Mouse (Mus musculus) retina, postnatal 7 days (tissue): ENCODE data around the gene Fgfr2.

Source experiments
- DNase-seq: peaks from one replicate; pipeline ENCODE4 v3.0.0-alpha.2; 2012; ENCODE audit warnings: low read depth, low spot score

The Fgfr2 gene

DNA sequence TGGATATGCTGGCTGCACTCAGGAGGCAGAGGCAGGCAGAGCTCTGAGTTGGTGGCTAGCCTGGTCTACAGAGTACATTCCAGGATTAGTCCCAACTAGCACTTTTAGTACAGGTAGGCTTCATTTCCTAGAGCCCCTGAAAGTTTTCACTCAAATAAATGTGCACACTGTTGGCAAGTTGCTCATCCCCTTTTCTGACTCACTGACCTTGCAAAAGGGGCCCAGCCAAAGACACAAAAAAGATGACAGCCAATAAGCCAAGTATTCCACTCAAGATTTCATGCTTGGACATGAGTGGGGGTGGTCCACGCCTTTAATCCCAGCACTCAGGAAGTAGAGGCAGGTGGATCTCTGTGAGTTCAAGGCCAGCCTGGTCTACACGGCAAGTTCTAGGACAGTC lies 541.7 kb downstream of the Fgfr2 start:
- DNase-seq, result no peak

GRCm38 (mm10) chr7:132580511-132580910 lies 542.6 kb downstream of the Fgfr2 start:
- DNase-seq, result no peak

DNA sequence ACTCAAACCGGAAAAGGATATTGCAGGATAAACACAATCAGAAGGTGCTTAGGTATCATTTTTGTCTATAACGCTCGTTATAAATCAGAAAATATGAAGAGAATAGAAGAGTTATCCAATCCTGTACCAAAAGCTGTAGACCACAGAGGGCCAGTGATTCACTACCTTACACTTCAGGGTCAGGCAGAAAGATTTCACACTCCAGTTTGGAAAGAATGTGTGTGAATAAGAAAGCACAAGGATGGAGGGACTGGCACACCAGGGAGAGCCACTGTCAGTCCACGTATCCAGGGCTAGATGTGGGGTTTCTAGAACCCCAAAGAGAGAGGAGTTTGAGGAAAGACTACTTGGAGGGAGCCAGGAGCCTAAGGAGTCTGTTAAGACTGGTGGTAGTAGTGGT lies 546.3 kb downstream of the Fgfr2 start:
- no peak for DNase-seq

DNA sequence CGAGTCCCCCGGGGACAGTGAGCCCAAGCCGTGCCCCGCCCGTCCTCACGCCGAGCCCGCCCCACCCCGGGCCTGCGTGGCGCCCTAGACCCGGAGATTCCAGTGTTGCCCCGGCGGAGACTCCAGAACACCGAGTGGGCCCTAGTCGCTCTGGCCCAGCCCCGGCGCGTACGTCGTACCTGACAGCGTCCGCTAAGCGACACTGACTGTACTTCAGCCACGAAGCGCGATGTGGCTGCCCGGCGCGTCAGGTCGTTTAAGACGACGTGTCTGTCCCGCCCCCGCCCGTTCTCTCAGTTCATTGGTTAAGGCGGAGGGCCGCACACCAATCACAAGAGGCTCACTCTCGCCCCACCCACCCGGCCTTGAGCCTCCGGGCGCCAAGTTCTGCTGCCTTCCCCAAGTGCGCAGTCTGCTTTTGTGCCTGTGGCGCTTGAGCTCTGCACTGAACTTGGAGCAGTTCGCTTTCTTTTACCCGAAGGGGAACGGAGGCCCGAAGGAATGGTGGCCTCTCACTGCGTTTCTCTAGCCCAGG lies 547.0 kb downstream of the Fgfr2 start, which contains the start of gene Oat:
Oat (minus strand) TSS at position 283 of the 535 bp plus-strand sequence.
- DNase-seq, result peak; percentile 91

GRCm38 (mm10) chr7:132575623-132576022 lies 547.5 kb downstream of the Fgfr2 start:
- DNase-seq, result peak; percentile 83

GRCm38 (mm10) chr7:132574646-132575045 lies 548.5 kb downstream of the Fgfr2 start:
- no peak for DNase-seq

- no peak for DNase-seq
These were observed 549.9 kb downstream of the Fgfr2 start for GRCm38 (mm10) chr7:132573205-132573604.

DNA sequence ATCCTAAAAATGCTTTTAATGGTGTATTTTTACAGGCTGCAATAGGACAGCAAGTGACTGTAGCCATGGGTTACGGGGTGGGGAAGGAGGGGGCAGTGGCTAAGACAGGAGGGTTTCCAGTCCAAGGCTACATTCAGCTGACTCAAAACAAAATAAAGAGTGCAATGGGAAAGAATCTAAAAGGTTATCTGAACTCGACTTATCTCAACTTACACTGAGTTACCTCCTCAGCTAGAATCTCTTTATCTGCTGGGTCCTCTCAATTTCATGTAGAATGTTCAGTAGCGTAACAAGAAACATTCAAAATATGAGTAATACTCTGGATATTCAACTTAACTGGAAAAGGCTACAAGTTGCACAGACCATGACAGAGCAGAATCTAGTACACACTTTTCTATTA lies 550.4 kb downstream of the Fgfr2 start:
- DNase-seq, result no peak

DNA sequence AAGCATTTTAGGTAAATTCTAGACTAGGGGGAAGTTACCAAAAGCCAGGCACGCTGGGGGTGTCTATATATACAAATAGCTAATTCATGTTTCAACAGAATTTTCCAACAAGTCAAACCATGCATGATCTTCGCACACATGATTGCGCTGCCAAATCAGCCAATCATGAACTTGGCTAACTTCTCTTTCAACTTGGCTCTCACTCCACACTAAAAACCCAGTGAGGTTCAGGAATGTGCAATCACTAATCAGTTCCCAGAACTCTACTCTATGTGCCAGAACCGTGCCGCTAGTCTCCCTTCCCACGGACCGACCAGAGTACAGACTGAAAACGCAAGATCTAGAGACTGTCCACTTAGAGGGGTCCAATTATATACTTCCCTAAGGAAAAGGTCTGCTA lies 551.7 kb downstream of the Fgfr2 start:
- no peak for DNase-seq

GRCm38 (mm10) chr7:132570071-132570470 lies 553.1 kb downstream of the Fgfr2 start:
- DNase-seq, result no peak

DNA sequence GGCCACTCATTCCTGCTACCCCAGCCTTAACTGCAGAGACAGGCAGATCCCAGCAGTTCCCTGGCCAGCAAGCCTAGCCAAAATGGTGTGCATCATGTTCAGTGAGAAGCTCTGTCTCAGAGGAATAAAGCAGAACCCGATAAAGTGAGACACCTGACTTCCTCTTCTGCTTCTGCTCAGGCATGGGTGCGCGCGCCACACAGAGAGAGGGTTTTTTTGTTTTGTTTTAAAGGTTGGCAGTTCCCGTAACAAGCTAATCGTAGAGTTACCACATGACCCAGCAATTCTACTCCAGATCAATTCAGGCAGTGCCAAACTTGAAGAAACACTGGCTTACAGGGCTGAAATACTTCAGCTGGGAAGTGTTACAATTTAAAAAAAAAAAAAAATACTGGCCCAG lies 554.3 kb downstream of the Fgfr2 start:
- DNase-seq, result no peak

DNA sequence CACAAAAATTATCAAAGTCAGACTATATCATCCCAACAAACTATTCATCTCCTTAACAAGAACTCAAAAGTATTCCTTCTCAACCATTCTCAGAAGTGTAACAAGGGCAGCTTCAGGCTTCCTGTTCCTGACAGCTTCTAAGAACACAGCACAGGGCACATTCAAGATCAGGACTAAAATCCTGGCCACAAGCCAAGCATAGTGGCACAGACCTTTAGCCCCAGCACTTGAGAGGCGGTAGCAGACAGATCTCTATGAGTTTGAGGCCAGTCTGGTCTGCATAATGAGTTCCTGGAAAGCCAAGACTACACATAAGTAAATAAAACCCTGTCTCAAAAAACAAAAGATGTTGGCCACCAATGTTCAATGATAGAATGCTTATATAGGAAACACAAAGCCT lies 557.3 kb downstream of the Fgfr2 start:
- no peak for DNase-seq

GRCm38 (mm10) chr7:132559138-132559766 lies 563.9 kb downstream of the Fgfr2 start:
- no peak for DNase-seq

DNA sequence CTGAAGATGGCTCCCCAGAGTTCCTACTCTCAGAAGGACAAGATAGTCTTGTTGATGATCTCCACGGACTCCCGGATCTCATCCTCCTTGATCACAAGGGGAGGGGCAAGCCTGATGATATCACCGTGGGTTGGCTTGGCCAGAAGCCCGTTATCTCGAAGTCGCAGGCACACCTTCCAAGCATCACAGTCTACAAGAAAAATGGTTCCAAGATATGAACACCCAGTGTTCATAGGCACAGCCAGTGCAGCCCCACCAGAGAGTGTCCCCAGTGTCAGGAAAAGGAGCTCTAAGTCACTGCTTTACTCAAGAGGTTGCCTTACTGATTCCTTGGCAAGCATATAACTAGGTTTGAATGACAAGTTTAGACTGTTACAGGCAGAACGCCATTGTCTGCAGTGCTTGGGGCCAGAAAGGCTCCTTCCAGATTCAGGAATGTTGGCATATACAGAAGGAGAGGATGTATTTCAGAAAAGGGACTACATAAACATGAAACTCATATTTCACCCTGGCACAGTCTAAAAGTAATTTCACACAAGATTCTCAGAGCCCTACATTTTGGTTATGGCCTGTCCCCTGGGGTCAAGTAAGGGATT lies 564.9 kb downstream of the Fgfr2 start:
- no peak for DNase-seq

- DNase-seq, result no peak
These were observed 566.6 kb downstream of the Fgfr2 start for GRCm38 (mm10) chr7:132556575-132556974.

GRCm38 (mm10) chr7:132555911-132556310 lies 567.2 kb downstream of the Fgfr2 start:
- no peak for DNase-seq

- no peak for DNase-seq
These were observed 569.1 kb downstream of the Fgfr2 start for GRCm38 (mm10) chr7:132554091-132554490.

DNA sequence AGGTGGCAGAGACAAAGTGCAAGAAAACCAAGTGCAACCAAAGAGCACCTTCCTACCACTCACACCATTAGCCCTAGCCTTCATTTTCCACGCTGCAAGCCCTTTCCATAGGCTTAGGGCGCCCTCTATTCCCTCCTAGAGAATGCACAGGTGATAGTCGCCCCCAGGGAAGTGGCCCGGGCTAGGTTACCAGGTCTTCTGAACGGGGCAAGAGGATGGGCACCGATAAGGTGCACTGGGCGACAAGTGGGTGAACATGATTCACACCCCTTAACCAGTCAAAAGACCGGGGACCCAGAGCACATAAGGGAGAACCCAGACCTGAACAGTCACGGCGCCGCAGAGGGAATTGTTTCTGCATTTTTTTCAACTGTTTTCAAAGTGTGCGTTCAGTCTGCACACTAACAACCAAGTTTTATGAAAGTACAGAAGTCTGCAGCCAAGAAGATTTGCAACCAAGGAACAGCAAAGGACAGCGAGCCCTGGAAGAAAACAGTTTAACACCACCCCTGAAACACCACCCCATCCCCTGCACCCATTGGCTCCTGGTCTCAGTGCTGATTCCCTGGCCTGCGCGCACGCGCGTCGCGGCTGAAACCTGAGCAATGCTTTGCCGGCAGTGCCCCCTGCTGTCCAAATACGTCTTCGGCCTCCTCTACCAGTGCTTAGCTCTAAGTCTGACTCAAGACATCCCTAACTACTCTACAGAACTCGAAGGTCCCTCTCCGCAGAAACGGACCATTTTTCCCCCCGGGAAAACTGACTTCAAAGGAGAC lies 571.6 kb downstream of the Fgfr2 start:
- peak; percentile 81 for DNase-seq

GRCm38 (mm10) chr7:132547126-132547525 lies 576.0 kb downstream of the Fgfr2 start:
- DNase-seq, result no peak

GRCm38 (mm10) chr7:132542427-132542826 lies 580.7 kb downstream of the Fgfr2 start:
- DNase-seq, result no peak

- no peak for DNase-seq
These were observed 581.6 kb downstream of the Fgfr2 start for GRCm38 (mm10) chr7:132541566-132541965.

- DNase-seq, result no peak
These were observed 582.6 kb downstream of the Fgfr2 start for GRCm38 (mm10) chr7:132540597-132540996.

- no peak for DNase-seq
These were observed 593.9 kb downstream of the Fgfr2 start for GRCm38 (mm10) chr7:132529206-132529605.
